8 mouse cellular contexts compared by ENCODE assay signal in the genomic region with DNA sequence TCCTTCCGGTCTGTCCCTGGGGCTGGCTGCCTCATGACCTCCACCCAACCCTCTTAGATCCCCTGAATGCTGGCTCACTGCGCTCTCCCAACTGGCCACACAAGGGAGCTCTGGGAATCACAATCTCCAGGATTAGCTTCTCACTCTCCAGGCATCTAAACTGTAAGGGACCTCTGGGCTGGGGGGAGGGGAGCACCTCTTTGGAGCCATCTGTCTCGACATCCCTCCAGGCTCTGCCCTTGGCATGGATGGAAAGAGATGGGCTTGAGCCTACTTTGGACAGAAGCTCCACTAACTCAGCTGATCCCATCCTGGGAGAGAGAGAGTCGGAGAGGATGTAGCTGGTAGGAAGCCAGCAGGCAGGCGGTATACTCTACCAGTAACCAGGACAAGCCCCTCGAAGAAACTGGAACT. TPM values are rescaled to one million over a fixed set of nuclear protein-coding genes. Genes with fewer than 3 reads are reported as not detected.
A peak's percentile ranks its signal among the peaks of the same experiment; 100 is the strongest.
DNase-seq lines count a peak whose midpoint lies in the region; ATAC-seq lines count a peak whose summit lies in the region.

No protein-coding gene starts in this region.

- no peak overlapping the region for H3K9ac ChIP-seq in heart, embryonic 11.5 days (ENCODE audit: low read depth, low read length)
- H3K9ac ChIP-seq in kidney, embryonic 14.5 days (ENCODE audit: low read depth, low read length), result no peak overlapping the region; the same call in 1 of the 2 replicates

- H3K4me1 ChIP-seq in heart, embryonic 11.5 days (ENCODE audit: control insufficient read depth, insufficient read depth, low read length), result peaks cover 36% of the 10 kb centered on the region
- peaks cover 27% of the 10 kb centered on the region for H3K4me1 ChIP-seq in kidney, embryonic 14.5 days (ENCODE audit: control insufficient read depth, insufficient read depth, low read length)

- H3K36me3 ChIP-seq in heart, embryonic 11.5 days (ENCODE audit: control insufficient read depth, insufficient read depth, low read length), result 0 out of 2 replicates have a peak, but pooled peaks cover 4% of the 10 kb centered on the region
- H3K36me3 ChIP-seq in kidney, embryonic 14.5 days (ENCODE audit: control insufficient read depth, insufficient read depth, low read length), result peaks cover 6% of the 10 kb centered on the region; the same call in 1 of the 2 replicates
- no peaks in the 10 kb centered on the region for H3K36me3 ChIP-seq in macrophage (ENCODE audit: inconsistent target)

- H3K9me3 ChIP-seq in heart, embryonic 11.5 days (replicated peaks; ENCODE audit: control insufficient read depth, low read length), result no peaks in the 10 kb centered on the region
- no peaks in the 10 kb centered on the region for H3K9me3 ChIP-seq in kidney, embryonic 14.5 days (ENCODE audit: control insufficient read depth, low read length)

- 22% methylated on average over 6 of the region's 6 CpGs for WGBS in heart, embryonic 11.5 days (ENCODE audit: insufficient replicate concordance)
- 37% methylated on average over 6 of the region's 6 CpGs for WGBS in kidney, embryonic 14.5 days
- 42% methylated on average over 6 of the region's 6 CpGs for WGBS in macrophage (ENCODE audit: missing documents)

- no peak overlapping the region for H3K4me2 ChIP-seq in heart, embryonic 11.5 days
- no peak overlapping the region; the same call in 1 of the 2 replicates for H3K4me2 ChIP-seq in kidney, embryonic 14.5 days (replicated peaks; ENCODE audit: low read depth, low read length)

- H3K27ac ChIP-seq in heart, embryonic 11.5 days (ENCODE audit: low read depth, low read length), result peak overlapping the region; percentile 35
- H3K27ac ChIP-seq in kidney, embryonic 14.5 days (ENCODE audit: low read depth, low read length), result peak overlapping the region; percentile 19; the same call in 1 of the 2 replicates
- peak overlapping the region; percentile 89 for H3K27ac ChIP-seq in macrophage

- ATAC-seq in heart, embryonic 11.5 days (replicated peaks; ENCODE audit: insufficient number of reproducible peaks, low FRiP score, low TSS enrichment), result no peak
- no peak for ATAC-seq in kidney, embryonic 14.5 days (ENCODE audit: low FRiP score, low TSS enrichment)
- ATAC-seq in monocyte, adult 5-6 weeks (replicated peaks; ENCODE audit: insufficient number of reproducible peaks, low FRiP score, low TSS enrichment, poor library complexity, severe bottlenecking), result no peak

- DNase-seq in adrenal gland, postnatal 10 days, result peak; percentile 54
- no peak for DNase-seq in adrenal gland, postnatal 25 days
- peak; percentile 90 to 93 for DNase-seq in cerebellum, postnatal 10 days
- no peak for DNase-seq in spleen, postnatal 14 days (ENCODE audit: low spot score in 2 of 2)

- no peaks in the 10 kb centered on the region for H3K27me3 ChIP-seq in heart, embryonic 11.5 days (ENCODE audit: control insufficient read depth, insufficient read depth, low read length)
- H3K27me3 ChIP-seq in kidney, embryonic 14.5 days (ENCODE audit: control insufficient read depth, insufficient read depth, low read length), result no peaks in the 10 kb centered on the region

- H3K4me3 ChIP-seq in heart, embryonic 11.5 days (ENCODE audit: low read depth, low read length), result no peak overlapping the region
- no peak overlapping the region for H3K4me3 ChIP-seq in kidney, embryonic 14.5 days (ENCODE audit: low read length)
- no peak overlapping the region; the same call in 1 of the 2 replicates for H3K4me3 ChIP-seq in macrophage (ENCODE audit: inconsistent target)

- peaks cover 26% of the 10 kb centered on the region for H3K79me2 ChIP-seq in macrophage (ENCODE audit: inconsistent target)

RNA-seq across cellular contexts. Expression of a gene that starts 1.7 kb away (rescaled TPM):
- total RNA-seq in adrenal gland, postnatal 10 days (2021), result 100 to 1,000 TPM in 1 of 2 experiments, 10 to 100 TPM in 1; 96.8 to 105 TPM
- total RNA-seq in adrenal gland, postnatal 25 days (2021), result 121 and 144 TPM in 2 replicates
- 84.6 and 95.1 TPM in 2 replicates for polyA plus RNA-seq in heart, embryonic 11.5 days (2014; fragmentation: Nextera tagmentation; extraction: Ambion mirVana)
- polyA plus RNA-seq in kidney, embryonic 14.5 days (2014; fragmentation: Nextera tagmentation; extraction: Ambion mirVana), result 124 and 165 TPM in 2 replicates
- total RNA-seq in macrophage (2018; cell fraction: chromatin; rRNA removed), result 100 to 1,000 TPM in 21 of 26 experiments, 10 to 100 TPM in 5; 56.4 to 466 (median 272) TPM
- 100 to 1,000 TPM; 231 to 545 (median 345) TPM for total RNA-seq in macrophage (2018; cell fraction: cytosol; rRNA removed)
- total RNA-seq in macrophage (2018; cell fraction: nucleus; rRNA removed), result 100 to 1,000 TPM; 287 to 804 (median 490) TPM
- 226 to 333 TPM (median 246 TPM) in 3 replicates for polyA plus RNA-seq in macrophage (2018)
- total RNA-seq in monocyte, adult 5-6 weeks (2017), result 145 to 153 TPM (median 153 TPM) in 3 replicates

RNA-seq across cellular contexts. Expression of a gene that starts 14.0 kb away (rescaled TPM):
- 1 to 10 TPM; 4.7 to 7.4 TPM for total RNA-seq in adrenal gland, postnatal 10 days (2021)
- total RNA-seq in adrenal gland, postnatal 25 days (2021), result 5.7 and 9.1 TPM in 2 replicates
- 18.0 and 18.5 TPM in 2 replicates for polyA plus RNA-seq in heart, embryonic 11.5 days (2014; fragmentation: Nextera tagmentation; extraction: Ambion mirVana)
- 15.8 and 16.6 TPM in 2 replicates for polyA plus RNA-seq in kidney, embryonic 14.5 days (2014; fragmentation: Nextera tagmentation; extraction: Ambion mirVana)
- total RNA-seq in macrophage (2018; cell fraction: chromatin; rRNA removed), result 10 to 100 TPM; 13.0 to 92.2 (median 42.9) TPM
- total RNA-seq in macrophage (2018; cell fraction: cytosol; rRNA removed), result 1 to 10 TPM in 15 of 26 experiments, under 1 TPM in 11; 0.47 to 5.8 (median 1.3) TPM
- 10 to 100 TPM in 25 of 26 experiments, 1 to 10 TPM in 1; 7.9 to 62.1 (median 21.2) TPM for total RNA-seq in macrophage (2018; cell fraction: nucleus; rRNA removed)
- polyA plus RNA-seq in macrophage (2018), result 0.80 to 2.0 TPM (median 1.1 TPM) in 3 replicates
- total RNA-seq in monocyte, adult 5-6 weeks (2017), result 2.1 to 3.1 TPM (median 2.7 TPM) in 3 replicates

RNA-seq across cellular contexts. Expression of a gene that starts 29.0 kb away (rescaled TPM):
- 10 to 100 TPM; 41.8 to 52.0 TPM for total RNA-seq in adrenal gland, postnatal 10 days (2021)
- total RNA-seq in adrenal gland, postnatal 25 days (2021), result 43.3 and 45.8 TPM in 2 replicates
- polyA plus RNA-seq in heart, embryonic 11.5 days (2014; fragmentation: Nextera tagmentation; extraction: Ambion mirVana), result 20.5 and 23.5 TPM in 2 replicates
- polyA plus RNA-seq in kidney, embryonic 14.5 days (2014; fragmentation: Nextera tagmentation; extraction: Ambion mirVana), result 23.6 and 29.8 TPM in 2 replicates
- 100 to 1,000 TPM in 9 of 26 experiments, 10 to 100 TPM in 15, 1 to 10 TPM in 2; 8.9 to 124 (median 81.9) TPM for total RNA-seq in macrophage (2018; cell fraction: chromatin; rRNA removed)
- 10 to 100 TPM; 16.3 to 43.0 (median 25.8) TPM for total RNA-seq in macrophage (2018; cell fraction: cytosol; rRNA removed)
- total RNA-seq in macrophage (2018; cell fraction: nucleus; rRNA removed), result 10 to 100 TPM in 24 of 26 experiments, 1 to 10 TPM in 2; 8.8 to 85.5 (median 51.4) TPM
- polyA plus RNA-seq in macrophage (2018), result 15.7 to 23.8 TPM (median 17.1 TPM) in 3 replicates
- 16.8 to 32.5 TPM (median 19.4 TPM) in 3 replicates for total RNA-seq in monocyte, adult 5-6 weeks (2017)

RNA-seq across cellular contexts. Expression of a gene that starts 32.9 kb away (rescaled TPM):
- 1 to 10 TPM; 5.1 to 7.3 TPM for total RNA-seq in adrenal gland, postnatal 10 days (2021)
- 4.1 and 6.1 TPM in 2 replicates for total RNA-seq in adrenal gland, postnatal 25 days (2021)
- polyA plus RNA-seq in heart, embryonic 11.5 days (2014; fragmentation: Nextera tagmentation; extraction: Ambion mirVana), result 3.2 and 4.2 TPM in 2 replicates
- 8.4 and 14.8 TPM in 2 replicates for polyA plus RNA-seq in kidney, embryonic 14.5 days (2014; fragmentation: Nextera tagmentation; extraction: Ambion mirVana)
- 10 to 100 TPM in 5 of 26 experiments, 1 to 10 TPM in 21; 2.3 to 40.1 (median 4.9) TPM for total RNA-seq in macrophage (2018; cell fraction: chromatin; rRNA removed)
- total RNA-seq in macrophage (2018; cell fraction: cytosol; rRNA removed), result 1 to 10 TPM in 19 of 26 experiments, under 1 TPM in 7; 0.62 to 1.9 (median 1.3) TPM
- 10 to 100 TPM in 2 of 26 experiments, 1 to 10 TPM in 24; 1.5 to 17.6 (median 2.8) TPM for total RNA-seq in macrophage (2018; cell fraction: nucleus; rRNA removed)
- polyA plus RNA-seq in macrophage (2018), result 0.79 to 2.1 TPM (median 1.5 TPM) in 3 replicates
- total RNA-seq in monocyte, adult 5-6 weeks (2017), result 4.5 to 6.6 TPM (median 4.6 TPM) in 3 replicates

RNA-seq across cellular contexts. Expression of a gene that starts 41.8 kb away (rescaled TPM):
- total RNA-seq in adrenal gland, postnatal 10 days (2021), result 10 to 100 TPM; 10.1 to 19.3 TPM
- 8.1 and 11.3 TPM in 2 replicates for total RNA-seq in adrenal gland, postnatal 25 days (2021)
- 20.7 and 24.6 TPM in 2 replicates for polyA plus RNA-seq in heart, embryonic 11.5 days (2014; fragmentation: Nextera tagmentation; extraction: Ambion mirVana)
- 20.8 and 23.4 TPM in 2 replicates for polyA plus RNA-seq in kidney, embryonic 14.5 days (2014; fragmentation: Nextera tagmentation; extraction: Ambion mirVana)
- 1 to 10 TPM in 1 of 26 experiments, under 1 TPM in 9, not detected in 16; 0.42 to 1.8 (median 0.62) TPM for total RNA-seq in macrophage (2018; cell fraction: chromatin; rRNA removed)
- under 1 TPM in 8 of 26 experiments, not detected in 18; 0.09 to 0.26 (median 0.14) TPM for total RNA-seq in macrophage (2018; cell fraction: cytosol; rRNA removed)
- under 1 TPM in 3 of 26 experiments, not detected in 23; 0.35 to 0.99 (median 0.47) TPM for total RNA-seq in macrophage (2018; cell fraction: nucleus; rRNA removed)
- polyA plus RNA-seq in macrophage (2018), result 0.09 TPM in 1 of 3 replicates, not detected in the others
- total RNA-seq in monocyte, adult 5-6 weeks (2017), result 0.39 to 5.8 TPM (median 3.7 TPM) in 3 replicates

Comparison
In these comparisons a context has a peak if more than half of its experiments do, and no peak if none do; other contexts are left out.
1. DNase-seq: peak in adrenal gland, postnatal 10 days (single experiment) and cerebellum, postnatal 10 days (2 of 2); none in adrenal gland, postnatal 25 days (single experiment) and spleen, postnatal 14 days (0 of 2).
2. H3K27ac ChIP-seq: peak in every context shown above with its lines; median percentile 89 in macrophage; 35 in heart, embryonic 11.5 days; 19 in kidney, embryonic 14.5 days.